Mouse (Mus musculus): Measurements from ENCODE around the gene Gm49378.

DNA sequence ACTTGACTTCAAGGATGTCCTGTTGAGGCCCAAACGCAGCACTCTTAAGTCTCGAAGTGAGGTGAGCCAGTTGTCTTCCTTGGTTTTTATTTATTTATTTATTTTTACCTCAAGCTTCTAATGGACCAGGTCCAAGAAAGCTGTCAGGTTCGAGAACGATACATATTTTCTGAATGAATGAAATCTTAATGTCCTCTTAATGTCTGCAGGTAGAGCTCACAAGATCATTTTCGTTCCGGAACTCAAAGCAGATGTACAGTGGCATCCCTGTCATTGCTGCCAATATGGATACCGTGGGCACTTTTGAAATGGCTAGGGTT is 35.0 kb upstream of the Gm49378 start:
- TF ChIP-seq CTCF (IDR thresholded peaks at IDR 0.05; ENCODE audit: control insufficient read depth, insufficient read depth, insufficient replicate concordance, low read depth, low read length), result no peak
- TF ChIP-seq POLR2A (IDR thresholded peaks at IDR 0.05; ENCODE audit: control insufficient read depth, low read depth, low read length), result no peak

All from testis, adult 2 months (tissue).